Mouse (Mus musculus): ENCODE data around the gene Zcchc18.
"Not testable (repeated sequence)": the region's sequence is repeated elsewhere in the genome, so short reads cannot be mapped to it uniquely, and the experiment has no call there.

The Zcchc18 gene

GRCm38 (mm10) chrX:136992978-136993547, at the start of gene Zcchc18:
Zcchc18 (plus strand) TSS chrX:136993155.
- DNase-seq: peak; percentile 86 to 87

DNA sequence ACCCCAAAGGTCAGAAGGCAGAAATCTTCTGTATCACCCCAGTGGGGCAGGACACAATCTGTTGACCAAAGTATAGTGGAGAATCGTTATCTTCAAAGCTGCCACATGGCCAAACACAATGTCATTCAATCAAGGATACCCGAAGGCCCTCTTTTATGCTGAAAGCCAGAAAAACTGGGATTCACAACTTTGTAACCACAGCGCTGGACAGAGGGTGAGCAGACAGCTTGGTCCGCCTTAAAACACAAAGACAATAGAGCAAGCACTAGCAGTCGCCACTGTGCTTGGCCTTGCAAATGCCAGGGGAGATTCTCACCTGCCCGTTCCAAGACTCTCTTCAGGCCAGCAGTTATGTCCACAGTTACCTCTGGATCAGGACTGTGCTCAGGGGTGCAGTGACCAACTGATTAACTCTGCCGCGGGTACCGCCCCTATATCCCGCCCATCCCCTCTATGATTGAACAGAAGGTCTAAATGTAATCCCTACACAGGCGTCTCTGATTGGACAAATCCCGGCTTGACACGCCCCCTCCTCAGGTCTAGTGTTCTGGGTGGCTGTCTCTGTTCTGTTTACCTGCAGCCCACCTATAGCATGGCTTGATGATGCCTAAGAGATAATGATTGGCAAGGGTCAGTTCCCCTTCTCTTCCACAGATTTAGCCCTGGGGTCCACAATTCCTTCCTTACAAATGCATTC, 35.2 kb upstream of the Zcchc18 start:
- peak; percentile 85 to 93 for DNase-seq

DNA sequence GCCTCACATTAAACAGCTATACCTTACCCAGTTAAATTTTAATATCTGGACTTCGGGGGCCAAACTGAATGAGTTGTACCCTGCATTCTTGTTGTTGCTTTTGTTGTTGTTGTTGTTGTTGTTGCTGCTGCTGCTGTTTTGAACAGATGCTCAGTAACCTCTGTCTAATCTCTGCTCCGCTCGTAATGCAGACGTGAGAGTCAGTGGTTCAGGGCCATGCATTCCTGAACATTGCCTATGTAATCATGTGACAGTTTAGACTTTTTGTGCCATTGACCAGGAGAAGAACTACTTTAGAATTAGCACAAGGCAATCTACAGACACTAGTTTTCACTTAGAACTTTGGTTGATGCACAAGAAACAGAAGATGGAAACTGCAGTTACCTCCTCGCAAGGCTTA, 34.7 kb upstream of the Zcchc18 start:
- DNase-seq: not testable (repeated sequence)

DNA sequence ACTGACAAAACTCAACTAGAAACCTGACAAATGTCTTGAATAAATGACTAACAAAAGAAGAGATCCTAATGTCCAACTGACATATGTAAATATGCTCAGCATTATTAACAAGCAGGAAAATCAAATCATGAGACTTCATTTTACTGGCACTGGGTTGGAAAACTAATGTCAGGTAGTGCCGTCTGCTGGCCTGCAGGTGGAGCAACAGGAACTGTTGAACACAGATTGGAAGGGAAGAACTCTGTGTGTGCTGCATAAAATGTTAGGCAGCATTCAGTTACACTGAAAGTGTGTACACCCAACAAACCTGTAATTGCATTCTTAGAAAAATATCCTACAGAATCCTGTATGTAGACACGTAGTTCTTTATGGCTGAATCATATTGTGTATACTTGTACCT, 33.3 kb upstream of the Zcchc18 start:
- peak; percentile 40 to 49 for DNase-seq

DNA sequence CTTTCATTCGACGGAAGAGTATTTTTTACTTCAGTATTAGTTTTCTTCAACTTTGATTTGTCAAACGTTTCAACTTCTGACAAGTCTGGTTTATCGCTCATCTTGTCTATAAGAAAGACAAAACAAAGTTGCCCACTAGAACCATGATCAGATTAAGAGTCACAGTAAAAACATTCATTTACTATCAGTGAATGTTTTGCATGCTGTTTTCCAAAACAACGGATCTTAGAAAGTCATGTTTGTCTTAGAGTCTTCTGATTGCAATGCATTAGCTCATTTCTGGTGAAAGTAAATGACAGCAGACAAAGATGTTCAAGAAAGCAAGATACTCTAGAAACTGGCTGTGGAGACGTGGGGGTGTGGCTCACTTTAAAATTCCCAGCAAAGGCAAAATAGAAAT, 17.6 kb upstream of the Zcchc18 start, which contains the start of gene Tmsb15b2:
Tmsb15b2 (minus strand) TSS at position 101 of the 400 bp plus-strand sequence.
- DNase-seq: not testable (repeated sequence)

GRCm38 (mm10) chrX:136976424-136977084, 16.4 kb upstream of the Zcchc18 start, which contains the start of the genes Tmsb15l and Tmsb15b1:
Tmsb15l (minus strand) TSS chrX:136976869.
Tmsb15b1 (minus strand) TSS chrX:136976874.
- DNase-seq: peak; percentile 61 to 80

- peak; percentile 22 to 41 for DNase-seq
Observed at GRCm38 (mm10) chrX:136978616-136979015, 14.3 kb upstream of the Zcchc18 start.

- DNase-seq: no peak
Observed at GRCm38 (mm10) chrX:136986039-136986438, 6.9 kb upstream of the Zcchc18 start.

GRCm38 (mm10) chrX:136991274-136991673, 1.7 kb upstream of the Zcchc18 start:
- DNase-seq: peak; percentile 12 to 16

- DNase-seq: peak; percentile 47 to 54
Observed at GRCm38 (mm10) chrX:136992191-136992965, 577 bp upstream of the Zcchc18 start.

DNA sequence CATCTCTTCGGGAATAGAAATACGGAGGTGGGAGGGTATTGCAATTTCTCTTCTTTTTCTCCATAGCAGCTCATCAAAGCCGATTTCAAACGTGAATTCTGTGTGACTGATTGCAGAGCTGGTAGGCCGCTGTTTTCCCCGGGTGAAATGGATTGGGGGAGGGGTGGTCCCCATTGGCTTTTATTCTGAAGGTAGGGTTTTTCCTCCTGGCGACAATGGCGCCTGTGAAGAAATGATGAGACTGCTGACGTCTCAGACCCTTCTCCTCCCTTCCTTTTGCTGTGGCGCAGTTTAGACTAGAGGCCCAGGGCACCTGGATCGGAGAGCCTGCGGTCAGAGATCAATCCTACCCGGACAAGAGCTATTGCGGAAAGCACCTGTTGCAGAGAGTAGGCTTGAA, 686 bp downstream of the Zcchc18 start:
- DNase-seq: peak; percentile 49 to 66

DNA sequence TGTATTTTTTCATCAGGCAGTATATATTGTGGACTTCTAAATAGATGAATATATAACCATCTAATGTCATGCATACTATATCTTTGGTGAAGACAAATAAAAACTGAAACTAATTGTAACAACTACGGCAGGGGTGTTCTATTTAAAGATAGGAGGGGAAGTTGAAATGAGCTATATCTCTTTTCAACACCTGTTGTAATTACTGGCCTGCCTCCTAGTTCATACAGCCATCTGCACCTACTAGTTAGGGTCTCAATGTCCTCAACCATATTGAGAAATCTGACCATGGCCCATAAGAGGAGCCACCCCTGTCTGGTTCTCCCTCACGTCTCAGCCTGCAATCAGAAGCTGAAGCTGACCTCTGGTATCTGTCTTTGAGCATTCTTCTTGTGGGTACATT, 3.3 kb downstream of the Zcchc18 start:
- DNase-seq: no peak

DNA sequence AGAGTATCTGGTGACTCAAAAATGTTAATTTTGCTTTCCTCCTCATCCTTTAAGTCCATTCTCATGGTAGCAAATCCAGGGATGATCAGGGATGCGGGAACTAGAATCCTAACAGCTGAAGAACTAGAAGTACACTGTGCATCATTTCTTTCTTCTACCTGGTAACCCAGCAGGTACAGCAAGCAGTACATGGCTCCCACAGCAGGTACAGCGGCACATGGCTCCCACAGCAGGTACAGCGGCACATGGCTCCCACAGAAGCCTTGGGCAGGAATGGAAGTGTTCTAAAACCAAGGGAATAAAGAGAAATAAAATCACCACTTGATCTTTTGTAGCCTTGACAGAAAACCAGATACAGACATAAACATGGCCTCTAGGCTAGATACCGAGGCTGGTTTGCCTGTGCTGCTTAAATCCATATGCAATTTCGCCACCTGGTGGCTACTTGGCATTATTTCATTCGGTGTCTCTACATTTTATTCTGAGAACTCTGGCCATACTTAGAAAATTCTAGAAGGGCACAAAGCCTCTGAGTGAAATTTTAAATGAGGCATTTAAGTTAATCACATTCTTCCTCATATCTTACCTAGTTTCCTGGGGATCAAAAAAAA, 22.2 kb downstream of the Zcchc18 start:
- peak; percentile 69 to 72 for DNase-seq

GRCm38 (mm10) chrX:137017668-137018067, 24.7 kb downstream of the Zcchc18 start:
- DNase-seq: no peak

DNA sequence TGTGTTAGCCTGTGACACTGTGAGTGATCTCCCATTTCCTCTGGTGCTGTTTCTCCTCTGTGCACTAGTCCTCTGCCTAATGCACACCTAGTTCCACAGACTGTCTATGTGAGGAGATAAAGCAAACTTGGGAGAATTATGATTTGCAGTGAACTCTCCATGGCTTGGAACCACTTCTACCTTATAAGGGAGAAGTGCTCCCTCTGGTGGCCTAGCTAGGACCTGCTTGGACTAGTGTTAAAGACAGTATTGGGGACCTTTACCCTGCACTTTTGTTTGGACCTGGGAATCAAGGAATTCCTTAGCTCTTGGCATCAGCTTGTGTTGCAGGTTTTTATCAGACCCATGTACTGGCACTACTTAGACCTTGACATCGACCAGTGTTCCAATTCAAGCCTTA, 26.4 kb downstream of the Zcchc18 start:
- DNase-seq: peak; percentile 74 to 87

- DNase-seq: no peak
Observed at GRCm38 (mm10) chrX:137030916-137031315, 38.0 kb downstream of the Zcchc18 start.

GRCm38 (mm10) chrX:137031726-137032125, 38.8 kb downstream of the Zcchc18 start:
- DNase-seq: no peak

GRCm38 (mm10) chrX:137034322-137034721, 41.4 kb downstream of the Zcchc18 start:
- no peak for DNase-seq

GRCm38 (mm10) chrX:137037470-137037999, 44.6 kb downstream of the Zcchc18 start:
- DNase-seq: no peak

DNA sequence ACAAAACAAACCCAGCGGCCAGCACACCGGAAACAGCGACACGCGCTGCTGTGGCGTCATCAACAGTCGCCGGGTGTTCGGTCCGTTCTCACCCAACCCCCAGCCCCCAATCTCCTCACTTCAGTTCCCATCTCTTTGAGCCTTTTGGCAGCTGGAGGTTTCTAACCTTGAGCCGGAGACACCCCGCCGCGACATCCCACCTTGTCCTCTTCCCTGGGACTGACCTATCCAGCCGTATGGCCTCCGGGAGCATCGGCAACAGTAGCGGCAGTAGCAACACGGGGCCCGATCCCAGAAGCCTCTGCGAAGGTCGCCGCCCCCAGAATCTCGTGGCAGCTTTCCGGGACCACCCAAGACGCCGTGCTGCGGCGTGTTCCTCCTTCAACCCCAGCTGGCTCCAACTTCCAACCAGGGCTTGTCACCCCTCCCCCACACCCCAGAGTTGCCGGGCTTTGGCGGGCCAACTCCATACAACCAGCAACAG, 45.1 kb downstream of the Zcchc18 start, which contains the start of gene Slc25a53:
Slc25a53 (minus strand) TSS at position 303 of the 484 bp plus-strand sequence.
- DNase-seq: peak; percentile 89 to 91

DNA sequence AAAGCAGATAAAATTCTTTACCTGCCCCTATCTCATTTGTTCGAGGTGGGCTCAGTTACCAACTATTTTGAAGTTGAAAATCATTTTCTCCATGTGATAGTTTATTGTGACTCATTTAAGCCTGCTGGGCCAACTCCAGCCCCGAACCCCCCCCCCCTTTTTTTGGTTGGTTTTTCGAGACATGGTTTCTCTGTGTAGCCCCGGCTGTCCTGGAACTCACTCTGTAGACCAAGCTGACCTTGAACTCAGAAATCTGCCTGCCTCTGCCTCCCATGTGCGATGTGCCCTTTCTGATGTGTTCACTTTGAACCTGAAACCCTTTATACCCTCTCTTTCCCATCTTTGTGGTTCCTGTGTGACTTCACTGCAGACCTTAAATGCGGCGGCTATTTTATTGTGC, 45.5 kb downstream of the Zcchc18 start:
- peak in 1 of 2 experiments; percentile 5 for DNase-seq

Data from cerebellum, postnatal 14 days (tissue).